Mouse (Mus musculus): ENCODE results near the gene Blcap. TPM values are rescaled to one million over a fixed set of nuclear protein-coding genes. Genes with fewer than 3 reads are reported as not detected.

The Blcap gene
- total RNA-seq, 2 experiments from 2014 or later: 29.7 to 36.5 TPM

DNA sequence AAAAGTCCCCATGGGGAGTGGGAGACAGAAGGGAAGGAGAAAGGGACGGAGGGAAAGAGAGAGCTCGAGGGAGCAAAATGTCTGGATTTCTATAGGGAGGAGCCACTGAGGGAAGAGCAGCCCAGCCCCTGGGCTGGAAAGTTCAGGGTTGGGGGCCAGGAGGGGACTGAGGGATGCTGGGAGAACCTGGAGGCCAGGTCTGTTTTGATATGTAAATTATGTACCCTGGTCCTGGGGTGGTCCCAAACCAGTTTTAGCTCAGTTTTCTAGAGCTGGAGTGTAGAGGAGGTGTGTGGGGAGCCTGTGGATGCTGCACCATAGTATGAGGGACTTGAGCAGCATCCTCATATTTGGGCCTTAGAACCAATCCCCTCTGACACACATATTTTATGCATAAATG lies 2.2 kb downstream of the Blcap start:
- intact Hi-C loops (cut with DNase I): loop anchor here (5.0 kb wide), 1 partner anchor 292 kb away; the partner anchor contains the start of genes Mroh8 and Rpn2
- no peak for DNase-seq
- TF ChIP-seq CTCF (IDR thresholded peaks at IDR 0.05): no peak
- no peak overlapping the region for H3K27ac ChIP-seq
- no peak overlapping the region for H3K4me3 ChIP-seq

DNA sequence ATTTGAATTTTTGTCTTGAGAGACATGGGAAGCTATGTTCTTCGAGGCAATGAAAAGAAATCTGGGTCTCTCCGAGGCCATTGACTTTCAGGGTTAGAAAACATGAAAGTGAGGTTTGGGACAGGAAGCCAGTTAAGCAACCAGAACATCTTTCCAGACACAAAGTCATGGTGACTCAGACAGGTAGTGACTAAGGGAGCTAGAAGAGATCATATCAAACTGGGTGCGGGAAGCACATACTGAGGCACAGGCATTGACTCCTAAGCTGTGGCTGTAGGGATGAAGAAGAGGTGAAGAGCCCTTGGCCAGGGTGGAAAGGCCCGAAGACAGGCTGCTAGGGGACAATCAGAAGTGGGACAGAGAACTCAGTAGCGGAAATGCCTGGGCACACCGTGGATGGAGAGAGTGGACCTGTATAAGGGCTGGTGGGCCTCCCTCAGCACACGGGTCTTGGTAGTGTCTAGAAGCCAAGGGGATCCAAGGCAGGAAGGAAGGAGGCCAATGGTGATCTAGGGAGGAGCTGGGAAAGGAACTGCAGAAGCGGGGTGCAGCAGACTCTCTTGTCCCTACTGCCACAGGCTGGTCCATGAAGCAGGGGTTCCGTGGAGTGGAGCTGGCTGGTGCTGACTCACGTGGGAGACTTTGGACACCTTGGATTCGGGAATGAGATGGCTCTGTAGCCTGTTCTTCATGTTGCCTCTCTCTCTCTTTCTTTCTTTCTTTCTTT lies 3.7 kb downstream of the Blcap start:
- no peak for DNase-seq
- H3K27ac ChIP-seq: peak overlapping the region; percentile 99
- no peak for TF ChIP-seq CTCF (IDR thresholded peaks at IDR 0.05)
- peak overlapping the region; percentile 86 for H3K4me3 ChIP-seq
- intact Hi-C loops (cut with DNase I): loop anchor here (5.0 kb wide), 1 partner anchor 290 kb away; the partner anchor contains the start of genes Mroh8 and Rpn2

DNA sequence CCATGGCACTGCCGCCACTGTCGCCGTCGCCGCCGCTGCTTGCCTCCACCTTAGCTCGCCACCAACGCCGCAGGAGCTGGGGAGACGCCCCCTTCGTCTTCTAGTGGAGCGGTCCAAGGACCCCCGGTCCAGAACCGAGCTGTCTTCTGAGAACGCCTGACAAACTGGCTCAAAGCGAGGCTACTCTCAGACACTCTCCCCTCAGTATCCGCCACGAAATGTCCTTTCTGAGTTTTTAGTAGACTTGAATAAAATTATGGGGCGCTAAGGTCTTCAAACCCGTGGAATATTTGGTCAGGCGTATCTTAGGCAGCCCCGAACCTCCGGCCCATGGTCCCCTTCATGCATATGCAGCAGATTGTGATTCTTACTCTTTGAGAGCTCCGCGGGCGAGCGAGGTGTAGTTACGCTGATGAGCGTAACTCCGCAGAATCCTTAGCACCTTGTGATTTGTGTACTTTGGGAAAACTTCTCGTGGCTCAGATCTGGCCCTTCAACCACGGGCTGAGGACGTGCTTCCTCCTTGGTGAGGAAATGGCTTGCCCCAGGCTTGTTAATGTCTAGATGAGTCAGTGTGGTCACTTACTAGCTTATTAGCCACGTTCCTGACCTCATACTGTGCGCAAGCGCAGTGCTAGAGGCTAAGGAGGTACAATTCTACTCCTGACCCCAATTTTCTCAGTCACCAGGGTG lies 4.7 kb downstream of the Blcap start:
- DNase-seq: peak; percentile 88
- TF ChIP-seq CTCF (IDR thresholded peaks at IDR 0.05): no peak
- Histone ChIP-seq H3K27ac (peak overlapping the region; percentile 99), H3K4me3 (peak overlapping the region; percentile 86)
- intact Hi-C loops (cut with DNase I): loop anchor here (5.0 kb wide), 1 partner anchor 289 kb away; the partner anchor contains the start of genes Mroh8 and Rpn2

DNA sequence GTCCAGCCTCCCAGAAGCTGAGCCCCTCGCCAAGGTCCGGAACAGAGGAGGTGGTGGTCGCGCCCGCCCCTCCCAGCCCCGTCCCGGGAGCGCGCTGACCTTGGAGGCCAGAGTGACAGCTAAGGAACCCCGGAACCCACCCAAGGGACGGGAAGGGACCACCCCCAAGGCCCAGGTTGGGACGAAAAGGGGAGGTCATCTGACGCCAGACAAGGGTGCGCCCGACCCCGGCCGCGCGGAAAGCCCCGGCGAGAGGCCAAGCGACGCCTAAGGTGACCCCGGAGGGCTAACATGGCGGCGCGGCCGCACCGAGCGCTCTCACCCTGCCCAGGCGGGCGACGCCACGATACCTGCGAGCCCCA lies 5.2 kb downstream of the Blcap start:
- intact Hi-C loops (cut with DNase I): loop anchor here (5.0 kb wide), 1 partner anchor 289 kb away; the partner anchor contains the start of genes Mroh8 and Rpn2
- DNase-seq: no peak
- H3K27ac ChIP-seq: peak overlapping the region; percentile 99
- peak overlapping the region; percentile 86 for H3K4me3 ChIP-seq
- no peak for TF ChIP-seq CTCF (IDR thresholded peaks at IDR 0.05)

DNA sequence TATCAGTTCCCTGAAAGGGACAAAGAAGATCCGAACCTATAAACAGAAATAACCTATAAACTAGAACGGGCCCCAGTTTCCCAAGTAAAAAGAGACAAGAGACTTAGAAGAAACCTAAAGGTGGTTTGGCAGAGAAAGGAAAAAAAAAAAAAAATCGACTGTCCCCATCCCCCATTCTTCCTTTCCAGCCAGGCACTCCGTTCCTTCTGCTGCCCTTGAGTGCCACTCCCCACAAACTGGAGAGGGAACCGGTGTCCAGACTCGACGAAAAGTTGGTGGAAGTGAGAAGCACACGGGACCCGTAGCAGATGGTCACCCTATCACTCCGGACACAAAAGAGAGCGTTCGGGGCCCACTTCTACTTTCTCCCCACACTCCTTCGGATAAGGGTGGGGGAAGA lies 5.6 kb downstream of the Blcap start:
- intact Hi-C loops (cut with DNase I): loop anchor here (5.0 kb wide), 1 partner anchor 288 kb away; the partner anchor contains the start of genes Mroh8 and Rpn2
- no peak for DNase-seq
- no peak for TF ChIP-seq CTCF (IDR thresholded peaks at IDR 0.05)

DNA sequence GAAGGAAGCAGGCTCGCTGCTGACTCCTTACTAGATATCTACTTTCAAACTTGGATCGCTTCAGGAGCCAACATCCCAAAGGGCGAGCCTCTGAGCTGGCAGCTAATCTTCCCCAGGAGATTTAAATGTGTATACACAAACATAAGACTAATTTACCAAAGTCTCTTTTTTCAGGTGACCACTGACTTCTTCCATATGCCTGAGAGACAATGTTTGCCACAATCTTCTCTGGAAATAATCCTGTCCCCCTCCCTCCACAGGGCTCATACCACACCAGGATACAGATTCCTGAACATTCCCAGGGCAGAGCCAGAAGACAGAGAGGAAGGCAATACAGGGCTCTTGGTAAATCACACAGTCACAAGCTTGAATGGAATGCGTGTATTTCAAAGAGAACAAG lies 6.4 kb downstream of the Blcap start:
- Histone ChIP-seq H3K4me3 (peak overlapping the region; percentile 86), H3K27ac (peak overlapping the region; percentile 99)
- intact Hi-C loops (cut with DNase I): loop anchor here (5.0 kb wide), 1 partner anchor 287 kb away; the partner anchor contains the start of genes Mroh8 and Rpn2
- TF ChIP-seq CTCF (IDR thresholded peaks at IDR 0.05): no peak
- no peak for DNase-seq

More for the DNA sequence above, 5.6 kb downstream of the Blcap start:
- H3K27ac ChIP-seq: peak overlapping the region; percentile 99
- H3K4me3 ChIP-seq: peak overlapping the region; percentile 86

DNA sequence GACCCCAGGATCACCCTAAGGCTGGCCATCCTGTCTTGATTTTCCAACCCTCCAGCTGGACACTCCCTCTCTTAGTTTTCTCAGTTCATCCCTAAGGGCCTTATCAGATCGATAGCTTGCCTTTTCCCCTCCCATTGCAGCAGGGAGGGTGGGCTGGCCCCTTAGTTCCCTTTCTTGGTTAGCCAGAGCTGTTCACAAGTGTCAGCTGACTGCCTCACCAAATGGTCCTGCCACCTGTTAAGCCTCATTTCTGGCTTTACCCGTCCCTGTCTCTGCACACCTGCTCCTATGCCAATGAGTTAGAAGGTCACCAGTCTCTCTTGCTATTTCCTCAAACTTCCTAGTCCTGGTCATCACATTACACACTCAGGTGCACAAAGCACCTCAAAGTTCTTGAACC lies 8.0 kb downstream of the Blcap start:
- intact Hi-C loops (cut with DNase I): no loop called here

DNA sequence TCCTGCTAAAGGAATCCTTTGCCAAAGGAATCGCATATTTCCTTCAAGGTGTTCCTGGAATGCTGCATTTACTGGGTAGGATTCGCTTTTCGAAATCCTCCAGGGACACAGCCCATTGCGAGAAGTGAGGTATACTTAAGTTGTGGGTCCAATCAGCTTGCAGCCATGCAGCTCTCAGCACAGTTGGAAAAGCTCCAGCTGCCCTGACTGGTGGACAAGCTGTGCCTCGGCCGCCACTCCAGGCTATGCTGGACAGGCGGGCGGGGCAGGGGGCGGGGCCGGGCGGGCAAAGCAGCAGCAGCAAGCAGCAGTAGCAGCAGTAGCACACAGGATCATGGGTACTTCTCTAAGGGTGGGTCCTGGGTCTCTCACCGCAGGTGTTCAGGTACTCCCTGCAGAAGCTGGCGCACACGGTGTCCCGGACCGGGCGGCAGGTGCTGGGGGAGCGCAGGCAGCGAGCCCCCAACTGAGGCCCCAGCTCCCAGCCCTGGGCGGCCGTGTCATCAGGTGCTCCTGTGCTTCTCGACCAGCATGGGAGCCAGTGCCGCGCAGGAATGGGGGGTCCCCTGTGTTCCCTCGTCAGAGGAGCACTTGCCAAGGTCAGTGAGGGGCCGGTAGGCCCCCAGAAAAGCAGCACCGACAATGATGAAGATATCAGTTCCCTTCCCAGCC lies 9.8 kb downstream of the Blcap start:
- Histone ChIP-seq H3K27ac (no peak overlapping the region), H3K4me3 (peak overlapping the region; percentile 69)
- intact Hi-C loops (cut with DNase I): no loop called here
- DNase-seq: peak; percentile 91
- TF ChIP-seq CTCF (IDR thresholded peaks at IDR 0.05): no peak

More for the DNA sequence above, 8.0 kb downstream of the Blcap start:
- TF ChIP-seq CTCF (IDR thresholded peaks at IDR 0.05): no peak
- DNase-seq: no peak
- H3K27ac ChIP-seq: 0 out of 2 replicates have a peak overlapping the region, but pooled peaks have one; percentile 99
- H3K4me3 ChIP-seq: no peak overlapping the region

DNA sequence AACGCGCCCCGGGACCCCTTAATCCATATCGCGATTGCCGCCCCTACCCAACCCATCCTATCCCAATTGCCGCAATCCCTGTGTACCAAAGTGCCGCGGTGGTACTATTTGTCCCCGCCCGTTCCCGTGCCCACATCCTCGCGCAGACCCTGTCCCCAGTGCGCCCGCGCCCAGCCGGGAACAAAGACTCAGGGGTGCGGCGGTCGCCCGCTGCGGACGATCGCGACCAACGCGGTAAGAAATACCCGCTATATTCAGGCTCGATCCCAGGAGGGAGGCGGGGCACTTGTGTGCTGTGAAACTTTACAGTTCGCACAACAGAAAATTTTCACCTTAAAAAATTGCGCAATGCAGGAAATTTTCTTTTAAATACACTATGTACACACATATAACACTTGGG lies 10.8 kb downstream of the Blcap start:
- intact Hi-C loops (cut with DNase I): no loop called here
- H3K27ac ChIP-seq: no peak overlapping the region
- DNase-seq: no peak
- no peak for TF ChIP-seq CTCF (IDR thresholded peaks at IDR 0.05)
- H3K4me3 ChIP-seq: peak overlapping the region; percentile 69

DNA sequence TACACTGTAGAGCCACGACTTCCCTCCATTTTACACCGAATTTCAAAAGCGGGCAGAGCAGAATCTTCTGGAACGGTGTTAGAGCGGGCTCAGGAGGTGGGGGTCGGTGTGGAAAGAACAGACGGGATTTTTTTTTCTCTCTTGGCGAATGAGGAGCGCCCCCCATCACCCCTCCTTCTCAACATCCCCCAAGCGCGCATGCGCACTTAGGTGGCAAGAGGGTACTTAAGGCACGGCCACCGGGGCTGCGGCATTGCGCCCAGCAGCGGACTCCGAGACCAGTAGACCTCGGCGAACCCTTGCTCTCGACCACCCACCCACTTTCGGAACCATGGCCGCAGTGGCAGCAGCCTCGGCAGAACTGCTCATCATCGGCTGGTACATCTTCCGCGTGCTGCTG lies 11.2 kb downstream of the Blcap start, which contains the start of gene Nnat:
Gene Nnat (plus strand): TSS at position 221 of the 400 bp plus-strand sequence.
- intact Hi-C loops (cut with DNase I): no loop called here
- DNase-seq: no peak
- no peak for TF ChIP-seq CTCF (IDR thresholded peaks at IDR 0.05)
- Histone ChIP-seq H3K27ac (no peak within 1 kb of the TSS), H3K4me3 (peak within 1 kb of the TSS; percentile 69)

DNA sequence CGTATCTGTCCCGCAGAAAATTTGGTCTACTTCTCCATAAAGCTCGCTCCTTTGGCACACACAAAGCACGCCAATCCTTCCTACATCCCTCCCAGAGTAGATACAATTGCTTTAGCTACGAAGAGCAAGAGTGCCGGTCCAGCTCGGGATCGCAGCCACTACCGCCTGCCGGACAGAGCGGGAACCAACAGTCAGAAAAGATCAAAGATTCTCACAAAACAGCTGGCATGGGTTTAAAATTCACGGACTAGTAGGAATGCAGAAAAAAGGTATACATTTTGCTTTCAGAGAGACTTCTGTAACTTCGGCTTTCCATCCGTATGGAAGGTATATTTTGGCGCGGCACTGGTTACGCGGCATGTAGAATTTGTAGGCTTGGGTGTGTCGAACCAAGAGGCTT lies 11.6 kb downstream of the Blcap start:
- no peak for TF ChIP-seq CTCF (IDR thresholded peaks at IDR 0.05)
- no peak overlapping the region for H3K27ac ChIP-seq
- peak overlapping the region; percentile 69 for H3K4me3 ChIP-seq
- DNase-seq: no peak
- intact Hi-C loops (cut with DNase I): no loop called here

DNA sequence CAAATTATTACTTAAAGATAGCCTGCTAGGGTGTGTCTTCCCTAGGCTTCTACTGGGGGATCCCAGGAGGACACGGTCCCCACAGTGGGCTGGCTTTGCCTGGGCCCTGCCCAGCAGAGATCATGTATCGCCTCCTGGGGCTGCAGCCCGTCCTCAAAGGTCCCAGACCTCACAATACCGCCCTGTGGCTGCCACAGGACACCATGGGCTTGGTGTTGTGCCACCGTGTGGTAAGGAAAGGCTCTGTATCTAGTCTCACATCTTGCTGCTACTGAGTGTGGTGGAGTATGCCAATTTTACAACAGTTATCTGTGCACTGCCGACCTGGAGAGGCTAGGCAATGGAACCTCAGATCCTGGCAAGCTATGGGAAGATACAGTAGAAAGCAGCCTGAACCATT lies 12.6 kb downstream of the Blcap start:
- peak; percentile 59 for TF ChIP-seq CTCF (IDR thresholded peaks at IDR 0.05)
- peak; percentile 83 for DNase-seq
- 0 out of 2 replicates have a peak overlapping the region, but pooled peaks have one; percentile 3 for H3K4me3 ChIP-seq
- H3K27ac ChIP-seq: peak overlapping the region; percentile 78
- intact Hi-C loops (cut with DNase I): no loop called here
